Mouse (Mus musculus) kidney, postnatal 0 days (tissue): Measurements from ENCODE around the gene Tubg2. TPM values are rescaled to one million over a fixed set of nuclear protein-coding genes. Genes with fewer than 3 reads are reported as not detected.

Experiments used
- ATAC-seq: fragments of 200-750 bp; cut with Nextera tagmentation; replicated peaks from 2 replicates; pipeline ENCODE4 v1.8.0; 2017; ENCODE audit warnings: low read depth, moderate number of reproducible peaks, moderate TSS enrichment, moderate library complexity; ENCODE audit not compliant: low FRiP score
- DNase-seq: peaks from one replicate; pipeline ENCODE4 v3.0.0-alpha.2; 2016; ENCODE audit warnings: low spot score
- H3K27ac ChIP-seq: fragments of 300-500 bp; sonication (generic); 2 replicates; pipeline ENCODE4 v1.5.1; 2014; ENCODE audit warnings: mild to moderate bottlenecking
- H3K27me3 ChIP-seq: fragments of 300-500 bp; sonication (generic); 2 replicates; pipeline ENCODE4 v1.6.1; 2014; ENCODE audit warnings: low read length, mixed read lengths; ENCODE audit not compliant: insufficient read depth
- H3K36me3 ChIP-seq: fragments of 300-500 bp; sonication (generic); 2 replicates; pipeline ENCODE4 v1.6.1; 2014; ENCODE audit warnings: low read length, mixed read lengths; ENCODE audit not compliant: insufficient read depth
- H3K4me1 ChIP-seq: fragments of 300-500 bp; sonication (generic); replicated peaks from 2 replicates; pipeline ENCODE4 v1.6.1; 2014; ENCODE audit warnings: antibody characterized with exemption, low read length, mixed read lengths; ENCODE audit not compliant: insufficient read depth
- H3K4me2 ChIP-seq: fragments of 300-500 bp; sonication (generic); 2 replicates; pipeline ENCODE4 v1.6.1; 2014; ENCODE audit warnings: mild to moderate bottlenecking, low read length, moderate library complexity, mixed read lengths
- H3K4me3 ChIP-seq: fragments of 300-500 bp; sonication (generic); replicated peaks from 2 replicates; pipeline ENCODE4 v1.5.1; 2014; ENCODE audit warnings: low read depth, low read length
- H3K9ac ChIP-seq: fragments of 300-500 bp; sonication (generic); 2 replicates; pipeline ENCODE4 v1.6.1; 2014; ENCODE audit warnings: low read depth, low read length
- H3K9me3 ChIP-seq: fragments of 300-500 bp; sonication (generic); replicated peaks from 2 replicates; pipeline ENCODE4 v1.6.1; 2016; ENCODE audit warnings: low read length, inconsistent platforms, mixed read lengths
- CTCF ChIP-seq: IDR thresholded peaks from 2 replicates; pipeline ENCODE4 v1.5.1; 2016; ENCODE audit warnings: antibody characterized with exemption, low read depth, mild to moderate bottlenecking, moderate library complexity
- WGBS: fragments of 180-500 bp; shearing (Covaris S2); extraction: QIAGEN DNeasy Blood & Tissue Kit; methylation state at CpG from one replicate; pipeline ENCODE4 v1.1.7; 2014; 5-methylcytosine and 5-hydroxymethylcytosine counted together
- polyA plus RNA-seq: library from polyadenylated mRNA; unstranded; fragments of >200 nt; fragmentation: Nextera tagmentation; extraction: Ambion mirVana; gene quantifications from 2 replicates; pipeline ENCODE4 v1.2.1, GENCODE M21; 2015

Gene Tubg2
- polyA plus RNA-seq, 1 experiment from 2014 or later = 4.3 TPM

DNA sequence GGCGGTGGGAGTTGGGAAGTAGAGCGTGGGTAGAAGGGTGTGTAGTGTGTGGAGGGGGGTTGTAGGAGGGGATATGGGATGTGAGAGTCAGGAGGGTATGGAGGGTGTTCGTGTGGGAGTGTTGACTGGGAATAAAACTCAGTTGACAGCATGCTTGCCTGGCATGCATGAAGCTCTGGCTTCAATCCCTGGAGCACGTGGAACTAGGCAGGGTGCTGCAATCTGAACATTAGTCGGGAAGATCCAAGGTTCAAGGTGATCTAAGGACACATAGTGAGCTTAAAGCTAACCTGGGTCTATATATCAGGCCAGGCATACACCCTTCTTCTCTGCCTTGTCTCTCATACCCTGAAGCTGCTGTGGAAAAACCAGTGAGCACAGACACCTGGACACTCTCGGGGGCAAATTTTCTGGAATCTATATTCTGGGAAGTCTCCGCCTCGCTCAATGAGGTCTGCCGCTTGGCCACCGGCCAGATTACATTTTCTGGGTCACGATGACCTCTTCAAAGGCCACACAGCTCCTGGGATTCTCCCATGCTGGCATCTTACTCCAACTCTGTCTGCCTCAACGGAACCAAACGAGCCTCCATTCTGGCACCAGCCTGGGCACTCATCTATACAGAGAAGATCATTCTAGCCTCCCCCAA is 21.4 kb upstream of the Tubg2 start:
- H3K4me3 ChIP-seq = no peak overlapping the region
- TF ChIP-seq CTCF = no peak
- H3K36me3 ChIP-seq = no peaks in the 10 kb centered on the region
- no peak overlapping the region for H3K4me2 ChIP-seq
- H3K9ac ChIP-seq = no peak overlapping the region
- 54% methylated on average over 13 of the region's 13 CpGs for WGBS
- H3K9me3 ChIP-seq = no peaks in the 10 kb centered on the region
- H3K4me1 ChIP-seq = peaks cover 5% of the 10 kb centered on the region; the same call in 1 of the 2 replicates
- ATAC-seq = no peak
- DNase-seq = no peak
- no peak overlapping the region for H3K27ac ChIP-seq
- H3K27me3 ChIP-seq = no peaks in the 10 kb centered on the region

DNA sequence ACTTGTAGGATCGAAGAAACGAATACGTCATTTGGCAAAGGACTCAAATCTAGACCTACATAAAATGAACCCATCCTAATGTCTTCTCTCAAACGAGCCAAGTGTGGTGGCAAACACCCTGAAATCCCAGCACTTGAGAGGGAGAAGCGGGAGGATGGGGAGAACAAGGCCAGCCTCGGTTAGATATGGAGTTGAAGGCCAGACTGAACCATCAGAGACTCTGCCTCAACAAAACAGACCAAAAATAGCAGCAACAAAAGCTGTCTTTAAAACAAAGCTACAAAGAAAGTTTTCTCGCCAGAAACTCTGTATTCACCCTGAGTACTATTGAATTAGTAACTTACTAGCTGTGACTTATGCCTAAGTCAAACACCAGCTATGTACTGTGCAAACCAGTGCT is 18.7 kb upstream of the Tubg2 start:
- WGBS = 75% methylated on average over 7 of the region's 7 CpGs
- no peak for TF ChIP-seq CTCF
- H3K9ac ChIP-seq = no peak overlapping the region
- ATAC-seq (no peak), DNase-seq (no peak)
- H3K4me2 ChIP-seq = no peak overlapping the region
- H3K9me3 ChIP-seq = no peaks in the 10 kb centered on the region
- H3K27me3 ChIP-seq = no peaks in the 10 kb centered on the region
- H3K4me3 ChIP-seq = no peak overlapping the region
- no peaks in the 10 kb centered on the region for H3K36me3 ChIP-seq
- H3K27ac ChIP-seq = no peak overlapping the region
- 0 out of 2 replicates have a peak, but pooled peaks cover 13% of the 10 kb centered on the region for H3K4me1 ChIP-seq

DNA sequence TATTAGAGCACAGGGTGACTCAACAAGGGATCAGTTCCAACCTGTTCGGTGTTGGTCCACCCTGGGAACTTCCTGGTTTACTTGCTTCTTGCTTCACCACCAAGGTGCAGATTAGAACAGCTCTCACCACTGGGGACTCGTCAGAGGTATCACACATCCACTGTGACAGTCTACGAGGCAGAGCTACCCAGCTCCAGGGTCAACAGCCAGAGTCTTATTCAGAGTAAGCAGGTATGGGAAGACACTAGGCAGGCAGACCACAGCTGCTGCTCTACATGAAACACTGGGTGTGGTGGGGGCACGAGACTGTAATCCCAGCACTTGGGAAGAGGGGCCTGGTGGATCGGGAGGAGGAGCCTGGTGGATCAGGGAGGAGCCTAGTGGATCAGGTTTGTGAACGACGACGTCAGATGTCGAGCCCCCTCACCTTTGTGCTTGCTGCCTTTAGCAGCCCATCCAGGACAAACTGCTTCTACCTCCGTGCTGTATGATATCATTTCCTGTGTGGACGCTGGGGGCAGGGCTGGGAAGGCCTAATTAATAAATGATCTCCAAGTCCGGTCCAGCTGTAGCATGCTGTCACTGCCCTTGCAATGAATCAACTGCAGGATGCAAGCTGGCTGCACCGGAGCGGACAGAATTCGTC is 17.0 kb upstream of the Tubg2 start:
- Histone ChIP-seq H3K36me3 (no peaks in the 10 kb centered on the region), H3K4me1 (0 out of 2 replicates have a peak, but pooled peaks cover 13% of the 10 kb centered on the region), H3K4me3 (no peak overlapping the region; the same call in 1 of the 2 replicates), H3K9me3 (no peaks in the 10 kb centered on the region), H3K4me2 (peak overlapping the region; percentile 46), H3K9ac (0 out of 2 replicates have a peak overlapping the region, but pooled peaks have one; percentile 19), H3K27me3 (no peaks in the 10 kb centered on the region), H3K27ac (peak overlapping the region; percentile 72; the same call in 1 of the 2 replicates)
- WGBS = 9% methylated on average over 15 of the region's 15 CpGs
- peak; percentile 92 for DNase-seq
- TF ChIP-seq CTCF = peak; percentile 13; the same call in 1 of the 2 replicates
- ATAC-seq = peak; percentile 89

DNA sequence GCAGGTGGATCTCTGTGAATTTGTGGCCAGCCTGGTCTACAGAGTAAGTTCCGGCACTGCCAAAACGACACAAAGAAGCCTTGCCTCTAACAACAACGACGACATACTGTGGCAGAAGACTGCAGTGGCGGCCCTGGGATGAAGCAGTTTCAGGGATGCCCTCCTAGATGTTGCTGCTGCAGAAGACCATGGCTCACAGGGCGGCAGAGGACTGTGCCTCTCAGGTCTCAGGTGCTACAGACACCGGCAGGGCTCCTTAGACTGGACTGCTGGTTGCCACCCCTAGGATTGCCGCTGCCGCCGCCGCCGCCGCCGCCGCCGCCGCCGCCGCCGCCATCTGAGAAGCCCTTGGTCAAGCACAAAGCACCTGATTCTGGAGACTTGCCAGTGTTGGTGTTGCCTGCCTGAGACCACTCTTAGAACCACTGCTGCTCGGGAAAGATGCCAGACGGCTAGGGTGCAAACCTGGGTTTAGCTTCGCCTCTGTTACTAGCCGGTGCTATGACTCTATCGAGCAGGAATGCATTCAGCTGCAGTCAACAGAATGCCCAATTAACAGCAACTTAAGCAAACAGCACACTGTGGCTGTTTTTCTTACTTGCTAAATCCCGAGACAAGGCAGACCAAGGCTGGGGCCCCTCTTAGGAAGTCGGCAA is 15.4 kb upstream of the Tubg2 start:
- Histone ChIP-seq H3K9me3 (no peaks in the 10 kb centered on the region), H3K9ac (peak overlapping the region; percentile 37; the same call in 1 of the 2 replicates), H3K27ac (0 out of 2 replicates have a peak overlapping the region, but pooled peaks have one; percentile 8), H3K27me3 (no peaks in the 10 kb centered on the region), H3K4me2 (peak overlapping the region; percentile 50), H3K4me3 (peak overlapping the region; percentile 23), H3K4me1 (0 out of 2 replicates have a peak, but pooled peaks cover 13% of the 10 kb centered on the region), H3K36me3 (no peaks in the 10 kb centered on the region)
- TF ChIP-seq CTCF = no peak
- WGBS = 47% methylated on average over 27 of the region's 27 CpGs
- no peak for ATAC-seq
- peak; percentile 42 for DNase-seq

DNA sequence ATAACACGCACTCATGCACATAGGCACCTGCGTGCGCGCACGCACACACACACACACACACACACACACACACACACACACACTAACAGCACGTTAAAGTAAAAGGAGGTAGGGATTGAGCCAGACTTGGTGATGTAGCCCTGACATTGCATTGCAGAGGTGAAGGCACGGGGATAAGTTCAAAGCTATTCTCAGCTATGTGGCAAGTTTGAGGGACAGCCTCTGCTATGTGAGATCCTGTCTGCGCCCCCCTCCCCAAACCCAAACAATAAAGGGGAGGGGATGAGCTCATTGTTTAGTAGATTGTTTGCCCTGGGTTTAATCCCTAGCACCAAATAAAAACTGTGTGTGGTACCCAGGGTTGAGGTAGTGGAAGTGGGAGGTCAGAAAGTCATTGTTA is 14.6 kb upstream of the Tubg2 start:
- Histone ChIP-seq H3K4me2 (no peak overlapping the region), H3K27me3 (no peaks in the 10 kb centered on the region), H3K36me3 (no peaks in the 10 kb centered on the region), H3K4me1 (0 out of 2 replicates have a peak, but pooled peaks cover 13% of the 10 kb centered on the region), H3K9me3 (no peaks in the 10 kb centered on the region), H3K27ac (no peak overlapping the region), H3K4me3 (no peak overlapping the region), H3K9ac (no peak overlapping the region)
- no peak for TF ChIP-seq CTCF
- WGBS = 76% methylated on average over 8 of the region's 8 CpGs
- ATAC-seq = no peak
- no peak for DNase-seq
